Mouse (Mus musculus): ENCODE data around the gene Galntl6. TPM values are rescaled to one million over a fixed set of nuclear protein-coding genes. Genes with fewer than 3 reads are reported as not detected.

The Galntl6 gene
- polyA plus RNA-seq, 1 experiment, result not detected

DNA sequence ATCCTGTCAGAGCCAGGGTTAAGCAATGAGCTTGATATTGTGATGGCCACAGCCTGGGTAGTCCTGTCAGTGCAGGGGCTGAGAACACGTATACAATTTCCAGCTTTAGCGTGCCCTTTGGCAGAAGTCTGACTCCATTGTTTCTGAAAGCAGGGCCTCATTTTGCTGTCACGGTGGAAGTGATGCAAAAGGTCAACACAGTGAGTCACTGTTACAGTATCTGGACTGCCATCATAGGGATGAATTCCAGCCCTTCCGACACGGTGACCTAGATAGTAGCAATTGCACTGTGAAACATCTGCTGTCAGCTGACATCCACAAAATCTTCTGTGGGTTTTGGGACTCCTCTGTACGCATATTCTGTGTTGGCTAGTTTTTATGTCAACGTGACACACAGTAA is 956.9 kb downstream of the Galntl6 start:
- Histone ChIP-seq H3K4me3 (no peak overlapping the region), H3K4me2 (ENCODE audit: low read depth) (no peak overlapping the region), H3ac (ENCODE audit: control insufficient read depth, insufficient read length) (no peak overlapping the region), H3K27me3 (ENCODE audit: control insufficient read depth, insufficient read depth, insufficient read length) (no peaks in the 10 kb centered on the region), H3K36me3 (ENCODE audit: control insufficient read depth, insufficient read depth) (no peaks in the 10 kb centered on the region), H3K79me2 (ENCODE audit: control insufficient read depth, insufficient read depth) (no peaks in the 10 kb centered on the region)
- TF ChIP-seq SRF (IDR thresholded peaks at IDR 0.05; ENCODE audit: control insufficient read depth, insufficient read length, low read depth) (no peak), TCF3 (IDR thresholded peaks at IDR 0.05; ENCODE audit: insufficient read length, low read depth) (no peak), USF1 (IDR thresholded peaks at IDR 0.05; ENCODE audit: low read depth) (no peak), E2F4 (IDR thresholded peaks at IDR 0.05; ENCODE audit: insufficient read depth) (no peak), MYOD1 (IDR thresholded peaks at IDR 0.05; ENCODE audit: control insufficient read depth in 1 of 3, insufficient read length in 2 of 3, low read depth in 2 of 3) (no peak), POLR2A (IDR thresholded peaks at IDR 0.05; ENCODE audit: insufficient read length, low read depth) (no peak), REST (IDR thresholded peaks at IDR 0.05; ENCODE audit: insufficient read depth, insufficient read length) (no peak), MYOG (IDR thresholded peaks at IDR 0.05; ENCODE audit: control insufficient read depth in 1 of 3, insufficient read depth in 1 of 3, insufficient read length in 2 of 3, low read depth in 2 of 3) (no peak), TCF12 (IDR thresholded peaks at IDR 0.05; ENCODE audit: insufficient read depth, poor library complexity, severe bottlenecking) (no peak), POLR2AphosphoS2 (IDR thresholded peaks at IDR 0.05; ENCODE audit: insufficient read length, low read depth) (no peak), CEBPB (IDR thresholded peaks at IDR 0.05; ENCODE audit: insufficient read depth, poor library complexity, severe bottlenecking) (no peak), MAX (IDR thresholded peaks at IDR 0.05; ENCODE audit: low read depth) (no peak)

DNA sequence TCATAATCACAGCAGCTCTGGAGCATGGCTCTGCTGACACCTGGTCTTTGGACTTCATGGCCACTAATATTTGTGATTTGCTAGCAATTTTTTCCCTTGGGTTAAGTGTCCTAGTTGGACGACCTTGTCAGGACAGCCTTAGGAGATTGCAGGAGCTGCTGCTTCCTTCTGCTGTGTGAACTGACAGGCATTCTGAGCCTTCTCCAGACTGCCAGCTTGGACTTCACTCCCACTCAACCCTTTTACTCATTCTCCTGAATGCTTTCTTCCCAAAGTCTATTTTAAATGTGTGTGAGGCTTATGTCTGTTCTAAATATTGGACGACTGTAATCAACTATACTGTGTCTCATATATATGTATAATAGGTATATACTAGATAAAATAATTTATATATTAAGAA is 971.3 kb downstream of the Galntl6 start:
- no peaks in the 10 kb centered on the region for H3K27me3 ChIP-seq (ENCODE audit: control insufficient read depth, insufficient read depth, insufficient read length)
- no peak overlapping the region for H3K4me2 ChIP-seq (ENCODE audit: low read depth)
- H3ac ChIP-seq (ENCODE audit: control insufficient read depth, insufficient read length), result no peak overlapping the region
- H3K4me3 ChIP-seq, result no peak overlapping the region
- TF ChIP-seq REST (IDR thresholded peaks at IDR 0.05; ENCODE audit: insufficient read depth, insufficient read length) (no peak), CEBPB (IDR thresholded peaks at IDR 0.05; ENCODE audit: insufficient read depth, poor library complexity, severe bottlenecking) (no peak), TCF12 (IDR thresholded peaks at IDR 0.05; ENCODE audit: insufficient read depth, poor library complexity, severe bottlenecking) (no peak), POLR2A (IDR thresholded peaks at IDR 0.05; ENCODE audit: insufficient read length, low read depth) (no peak)
- H3K36me3 ChIP-seq (ENCODE audit: control insufficient read depth, insufficient read depth), result no peaks in the 10 kb centered on the region
- H3K79me2 ChIP-seq (ENCODE audit: control insufficient read depth, insufficient read depth), result no peaks in the 10 kb centered on the region

DNA sequence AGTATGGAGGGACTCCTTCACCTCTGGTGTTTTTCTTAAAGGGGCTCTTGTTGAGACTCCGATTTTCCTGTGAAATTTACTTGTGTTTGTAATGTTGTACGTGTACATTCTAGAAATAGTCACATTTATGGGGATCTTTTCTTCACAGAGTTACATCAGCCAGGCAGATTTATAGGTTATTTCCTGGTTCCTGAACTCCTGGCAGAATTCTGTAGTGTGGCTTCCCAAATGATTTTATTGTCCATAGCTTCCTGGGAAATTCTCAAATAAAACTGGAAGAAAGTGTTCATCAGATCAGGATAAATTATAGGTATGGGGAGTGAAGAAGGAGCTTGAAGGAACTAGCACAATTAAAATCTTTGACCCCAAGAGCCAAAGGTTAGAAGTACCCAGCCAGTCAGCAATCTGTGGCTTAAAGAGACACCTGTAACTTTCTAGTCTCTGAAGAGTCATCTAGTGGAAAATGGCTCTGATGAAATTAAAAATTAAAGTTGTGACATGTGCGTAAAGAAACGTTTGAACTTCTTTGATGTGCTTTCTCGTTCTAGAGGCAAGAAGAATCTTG is 972.5 kb downstream of the Galntl6 start:
- Histone ChIP-seq H3K36me3 (ENCODE audit: control insufficient read depth, insufficient read depth) (no peaks in the 10 kb centered on the region), H3K4me3 (no peak overlapping the region), H3K27me3 (ENCODE audit: control insufficient read depth, insufficient read depth, insufficient read length) (no peaks in the 10 kb centered on the region), H3K79me2 (ENCODE audit: control insufficient read depth, insufficient read depth) (no peaks in the 10 kb centered on the region), H3ac (ENCODE audit: control insufficient read depth, insufficient read length) (no peak overlapping the region), H3K4me2 (ENCODE audit: low read depth) (peak overlapping the region; percentile 63)
- no peak for TF ChIP-seq SRF (IDR thresholded peaks at IDR 0.05; ENCODE audit: control insufficient read depth, insufficient read length, low read depth)
- TF ChIP-seq USF1 (IDR thresholded peaks at IDR 0.05; ENCODE audit: low read depth), result no peak
- no peak for TF ChIP-seq POLR2AphosphoS2 (IDR thresholded peaks at IDR 0.05; ENCODE audit: insufficient read length, low read depth)
- no peak for TF ChIP-seq TCF12 (IDR thresholded peaks at IDR 0.05; ENCODE audit: insufficient read depth, poor library complexity, severe bottlenecking)
- no peak for TF ChIP-seq CEBPB (IDR thresholded peaks at IDR 0.05; ENCODE audit: insufficient read depth, poor library complexity, severe bottlenecking)

DNA sequence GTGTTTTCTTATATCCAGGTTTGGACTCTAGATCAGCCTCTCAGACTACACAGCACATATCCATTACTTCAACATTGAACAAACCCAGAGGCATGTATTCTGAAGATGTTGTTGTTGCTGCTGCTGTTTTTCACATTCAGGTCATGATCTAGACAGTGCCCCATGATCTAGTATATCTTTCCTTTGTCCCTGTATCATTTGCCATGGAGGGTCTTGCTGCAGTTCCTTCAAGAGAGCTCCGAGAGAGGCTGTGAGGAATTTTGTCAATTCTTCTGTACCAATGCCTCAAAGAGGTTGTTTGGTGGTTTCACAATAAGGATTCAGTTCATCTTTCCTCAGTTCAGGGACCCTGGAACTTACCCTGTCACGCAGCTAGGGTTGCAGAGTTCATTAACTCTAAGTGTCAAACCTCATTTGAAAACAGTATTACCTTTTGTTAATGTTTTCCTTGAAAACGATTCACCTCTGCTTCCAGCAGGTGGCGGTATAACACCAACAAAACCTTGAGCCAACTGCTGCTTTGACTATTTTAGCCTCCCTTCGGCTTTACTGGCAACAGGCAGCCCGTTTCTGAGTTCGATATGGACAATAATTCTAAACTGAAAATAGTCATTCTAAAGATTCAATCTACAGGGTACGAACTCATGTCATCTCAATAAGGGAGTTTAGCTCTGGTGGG is 973.1 kb downstream of the Galntl6 start:
- peak overlapping the region; percentile 63 for H3K4me2 ChIP-seq (ENCODE audit: low read depth)
- H3ac ChIP-seq (ENCODE audit: control insufficient read depth, insufficient read length), result no peak overlapping the region
- H3K27me3 ChIP-seq (ENCODE audit: control insufficient read depth, insufficient read depth, insufficient read length), result no peaks in the 10 kb centered on the region
- no peaks in the 10 kb centered on the region for H3K36me3 ChIP-seq (ENCODE audit: control insufficient read depth, insufficient read depth)
- TF ChIP-seq CEBPB (IDR thresholded peaks at IDR 0.05; ENCODE audit: insufficient read depth, poor library complexity, severe bottlenecking) (no peak), MYOD1 (IDR thresholded peaks at IDR 0.05; ENCODE audit: control insufficient read depth in 1 of 3, insufficient read length in 2 of 3, low read depth in 2 of 3) (no peak), MYOG (IDR thresholded peaks at IDR 0.05; ENCODE audit: control insufficient read depth in 1 of 3, insufficient read depth in 1 of 3, insufficient read length in 2 of 3, low read depth in 2 of 3) (no peak), E2F4 (IDR thresholded peaks at IDR 0.05; ENCODE audit: insufficient read depth) (no peak), USF1 (IDR thresholded peaks at IDR 0.05; ENCODE audit: low read depth) (no peak), REST (IDR thresholded peaks at IDR 0.05; ENCODE audit: insufficient read depth, insufficient read length) (no peak), SRF (IDR thresholded peaks at IDR 0.05; ENCODE audit: control insufficient read depth, insufficient read length, low read depth) (no peak), TCF3 (IDR thresholded peaks at IDR 0.05; ENCODE audit: insufficient read length, low read depth) (no peak), POLR2A (IDR thresholded peaks at IDR 0.05; ENCODE audit: insufficient read length, low read depth) (no peak), TCF12 (IDR thresholded peaks at IDR 0.05; ENCODE audit: insufficient read depth, poor library complexity, severe bottlenecking) (no peak), POLR2AphosphoS2 (IDR thresholded peaks at IDR 0.05; ENCODE audit: insufficient read length, low read depth) (no peak), MAX (IDR thresholded peaks at IDR 0.05; ENCODE audit: low read depth) (no peak)
- no peak overlapping the region for H3K4me3 ChIP-seq
- H3K79me2 ChIP-seq (ENCODE audit: control insufficient read depth, insufficient read depth), result no peaks in the 10 kb centered on the region

DNA sequence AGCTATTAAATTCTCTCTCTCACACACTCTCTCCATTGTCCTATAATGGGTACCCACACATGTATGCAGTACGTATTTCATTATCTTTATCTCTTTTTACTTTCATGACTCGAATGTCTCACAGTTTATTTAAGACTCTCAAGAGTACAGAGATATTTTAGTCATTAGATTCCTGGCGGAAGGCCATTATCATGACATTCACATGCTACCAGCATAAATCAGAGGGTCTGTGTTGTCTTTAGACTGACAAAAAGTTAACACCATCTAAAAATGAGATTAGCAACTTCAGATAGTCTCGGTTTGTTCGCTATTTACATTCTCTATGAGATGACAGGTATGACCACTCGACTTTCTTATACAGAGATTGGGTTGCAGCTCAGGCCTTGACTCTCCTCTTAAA is 985.4 kb downstream of the Galntl6 start:
- TF ChIP-seq REST (IDR thresholded peaks at IDR 0.05; ENCODE audit: insufficient read depth, insufficient read length) (no peak), MYOD1 (IDR thresholded peaks at IDR 0.05; ENCODE audit: control insufficient read depth in 1 of 3, insufficient read length in 2 of 3, low read depth in 2 of 3) (no peak), CEBPB (IDR thresholded peaks at IDR 0.05; ENCODE audit: insufficient read depth, poor library complexity, severe bottlenecking) (no peak), TCF12 (IDR thresholded peaks at IDR 0.05; ENCODE audit: insufficient read depth, poor library complexity, severe bottlenecking) (no peak), POLR2A (IDR thresholded peaks at IDR 0.05; ENCODE audit: insufficient read length, low read depth) (no peak), SRF (IDR thresholded peaks at IDR 0.05; ENCODE audit: control insufficient read depth, insufficient read length, low read depth) (no peak), MAX (IDR thresholded peaks at IDR 0.05; ENCODE audit: low read depth) (no peak), MYOG (IDR thresholded peaks at IDR 0.05; ENCODE audit: control insufficient read depth in 1 of 3, insufficient read depth in 1 of 3, insufficient read length in 2 of 3, low read depth in 2 of 3) (no peak), POLR2AphosphoS2 (IDR thresholded peaks at IDR 0.05; ENCODE audit: insufficient read length, low read depth) (no peak), USF1 (IDR thresholded peaks at IDR 0.05; ENCODE audit: low read depth) (no peak), TCF3 (IDR thresholded peaks at IDR 0.05; ENCODE audit: insufficient read length, low read depth) (no peak), E2F4 (IDR thresholded peaks at IDR 0.05; ENCODE audit: insufficient read depth) (no peak)
- Histone ChIP-seq H3K4me3 (no peak overlapping the region), H3K27me3 (ENCODE audit: control insufficient read depth, insufficient read depth, insufficient read length) (no peaks in the 10 kb centered on the region), H3ac (ENCODE audit: control insufficient read depth, insufficient read length) (no peak overlapping the region), H3K36me3 (ENCODE audit: control insufficient read depth, insufficient read depth) (no peaks in the 10 kb centered on the region), H3K79me2 (ENCODE audit: control insufficient read depth, insufficient read depth) (no peaks in the 10 kb centered on the region), H3K4me2 (ENCODE audit: low read depth) (no peak overlapping the region)

All from myocyte (in vitro differentiated cells).